Mouse (Mus musculus): ENCODE measurements around the gene Pipox. TPM values are rescaled to one million over a fixed set of nuclear protein-coding genes. Genes with fewer than 3 reads are reported as not detected.

The Pipox gene
- polyA plus RNA-seq, 1 experiment from 2014 or later = 5.5 TPM

- Histone ChIP-seq H3K27me3 (replicated peaks) (peaks cover 16% of the 10 kb centered on the region; the same call in 1 of the 2 replicates), H3K27ac (replicated peaks) (no peak overlapping the region), H3K4me2 (no peak overlapping the region), H3K36me3 (no peaks in the 10 kb centered on the region), H3K4me1 (peaks cover 62% of the 10 kb centered on the region), H3K4me3 (replicated peaks) (no peak overlapping the region), H3K9ac (replicated peaks) (no peak overlapping the region), H3K9me3 (replicated peaks) (no peaks in the 10 kb centered on the region)
- ATAC-seq (ENCODE audit: low FRiP score) = no peak
- WGBS = 67% methylated on average over 5 of the region's 5 CpGs
Measured at GRCm38 (mm10) chr11:77927837-77928236, 33.9 kb upstream of the Pipox start.

- Histone ChIP-seq H3K4me2 (no peak overlapping the region), H3K9me3 (replicated peaks) (no peaks in the 10 kb centered on the region), H3K36me3 (no peaks in the 10 kb centered on the region), H3K4me3 (replicated peaks) (no peak overlapping the region), H3K27ac (replicated peaks) (peak overlapping the region; percentile 48), H3K27me3 (replicated peaks) (peaks cover 12% of the 10 kb centered on the region; the same call in 1 of the 2 replicates), H3K9ac (replicated peaks) (no peak overlapping the region), H3K4me1 (peaks cover 50% of the 10 kb centered on the region)
- WGBS = 12% methylated on average over 9 of the region's 9 CpGs
- no peak for ATAC-seq (ENCODE audit: low FRiP score)
Measured at GRCm38 (mm10) chr11:77926666-77927065, 32.8 kb upstream of the Pipox start.

GRCm38 (mm10) chr11:77925836-77926657 lies 32.2 kb upstream of the Pipox start:
- Histone ChIP-seq H3K4me1 (peaks cover 45% of the 10 kb centered on the region), H3K9ac (replicated peaks) (no peak overlapping the region)

GRCm38 (mm10) chr11:77923285-77923684 lies 29.4 kb upstream of the Pipox start:
- Histone ChIP-seq H3K27me3 (replicated peaks) (peaks cover 10% of the 10 kb centered on the region; the same call in 1 of the 2 replicates), H3K9ac (replicated peaks) (no peak overlapping the region), H3K27ac (replicated peaks) (no peak overlapping the region), H3K36me3 (no peaks in the 10 kb centered on the region), H3K9me3 (replicated peaks) (no peaks in the 10 kb centered on the region), H3K4me1 (peaks cover 27% of the 10 kb centered on the region), H3K4me3 (replicated peaks) (no peak overlapping the region), H3K4me2 (no peak overlapping the region)
- ATAC-seq (ENCODE audit: low FRiP score) = no peak
- 48% methylated on average over 4 of the region's 4 CpGs for WGBS

More at GRCm38 (mm10) chr11:77925836-77926657, 32.2 kb upstream of the Pipox start:
- WGBS = 21% methylated on average over 9 of the region's 9 CpGs
- H3K27me3 ChIP-seq (replicated peaks) = 0 out of 2 replicates have a peak, but pooled peaks cover 11% of the 10 kb centered on the region
- no peak overlapping the region for H3K4me2 ChIP-seq
- no peak overlapping the region for H3K4me3 ChIP-seq (replicated peaks)
- H3K27ac ChIP-seq (replicated peaks) = peak overlapping the region; percentile 54
- H3K9me3 ChIP-seq (replicated peaks) = no peaks in the 10 kb centered on the region
- no peaks in the 10 kb centered on the region for H3K36me3 ChIP-seq
- ATAC-seq (ENCODE audit: low FRiP score) = peak; percentile 51

GRCm38 (mm10) chr11:77917166-77917565 lies 23.3 kb upstream of the Pipox start:
- no peaks in the 10 kb centered on the region for H3K36me3 ChIP-seq
- no peak overlapping the region for H3K27ac ChIP-seq (replicated peaks)
- no peak overlapping the region for H3K4me2 ChIP-seq

GRCm38 (mm10) chr11:77916741-77917140 lies 22.8 kb upstream of the Pipox start:
- 90% methylated on average over 4 of the region's 4 CpGs for WGBS
- no peaks in the 10 kb centered on the region for H3K36me3 ChIP-seq
- no peak for ATAC-seq (ENCODE audit: low FRiP score)

More at GRCm38 (mm10) chr11:77917166-77917565, 23.3 kb upstream of the Pipox start:
- H3K4me3 ChIP-seq (replicated peaks) = no peak overlapping the region
- WGBS = 51% methylated on average over 10 of the region's 10 CpGs
- no peak overlapping the region for H3K9ac ChIP-seq (replicated peaks)
- peaks cover 19% of the 10 kb centered on the region for H3K4me1 ChIP-seq
- H3K27me3 ChIP-seq (replicated peaks) = peaks cover 32% of the 10 kb centered on the region
- H3K9me3 ChIP-seq (replicated peaks) = no peaks in the 10 kb centered on the region
- no peak for ATAC-seq (ENCODE audit: low FRiP score)

GRCm38 (mm10) chr11:77914598-77915260 lies 20.8 kb upstream of the Pipox start:
- Histone ChIP-seq H3K9me3 (replicated peaks) (no peaks in the 10 kb centered on the region), H3K36me3 (no peaks in the 10 kb centered on the region), H3K4me2 (peak overlapping the region; percentile 54), H3K4me1 (peaks cover 25% of the 10 kb centered on the region), H3K9ac (replicated peaks) (peak overlapping the region; percentile 30; the same call in 1 of the 2 replicates), H3K4me3 (replicated peaks) (peak overlapping the region; percentile 18), H3K27ac (replicated peaks) (peak overlapping the region; percentile 25), H3K27me3 (replicated peaks) (peaks cover 31% of the 10 kb centered on the region)
- WGBS = 3% methylated on average over 31 of the region's 32 CpGs
- peak; percentile 40; the same call in 1 of the 2 replicates for ATAC-seq (ENCODE audit: low FRiP score)

More at GRCm38 (mm10) chr11:77916741-77917140, 22.8 kb upstream of the Pipox start:
- Histone ChIP-seq H3K4me3 (replicated peaks) (no peak overlapping the region), H3K4me1 (peaks cover 21% of the 10 kb centered on the region), H3K27me3 (replicated peaks) (peaks cover 29% of the 10 kb centered on the region), H3K9me3 (replicated peaks) (no peaks in the 10 kb centered on the region), H3K4me2 (no peak overlapping the region), H3K27ac (replicated peaks) (no peak overlapping the region), H3K9ac (replicated peaks) (no peak overlapping the region)

- H3K4me2 ChIP-seq = no peak overlapping the region
- H3K4me1 ChIP-seq = peaks cover 31% of the 10 kb centered on the region
- H3K36me3 ChIP-seq = no peaks in the 10 kb centered on the region
- H3K27me3 ChIP-seq (replicated peaks) = peaks cover 29% of the 10 kb centered on the region
- 28% methylated on average over 6 of the region's 6 CpGs for WGBS
- H3K9ac ChIP-seq (replicated peaks) = no peak overlapping the region
- no peak overlapping the region for H3K4me3 ChIP-seq (replicated peaks)
- ATAC-seq (ENCODE audit: low FRiP score) = no peak
- no peaks in the 10 kb centered on the region for H3K9me3 ChIP-seq (replicated peaks)
- H3K27ac ChIP-seq (replicated peaks) = no peak overlapping the region
Measured at GRCm38 (mm10) chr11:77913505-77913904, 19.6 kb upstream of the Pipox start.

- H3K4me3 ChIP-seq (replicated peaks) = no peak overlapping the region
- H3K36me3 ChIP-seq = no peaks in the 10 kb centered on the region
- WGBS = 38% methylated on average over 6 of the region's 6 CpGs
- no peaks in the 10 kb centered on the region for H3K9me3 ChIP-seq (replicated peaks)
- no peak overlapping the region for H3K9ac ChIP-seq (replicated peaks)
- H3K27me3 ChIP-seq (replicated peaks) = peaks cover 14% of the 10 kb centered on the region; the same call in 1 of the 2 replicates
- peaks cover 35% of the 10 kb centered on the region for H3K4me1 ChIP-seq
- 0 out of 2 replicates have a peak overlapping the region, but pooled peaks have one; percentile 19 for H3K27ac ChIP-seq (replicated peaks)
- no peak for ATAC-seq (ENCODE audit: low FRiP score)
- H3K4me2 ChIP-seq = no peak overlapping the region
Measured at GRCm38 (mm10) chr11:77909776-77910175, 15.9 kb upstream of the Pipox start.

- H3K27ac ChIP-seq (replicated peaks) = 0 out of 2 replicates have a peak overlapping the region, but pooled peaks have one; percentile 19
- no peak overlapping the region for H3K4me2 ChIP-seq
- no peaks in the 10 kb centered on the region for H3K9me3 ChIP-seq (replicated peaks)
- no peak overlapping the region for H3K4me3 ChIP-seq (replicated peaks)
- H3K4me1 ChIP-seq = peaks cover 31% of the 10 kb centered on the region
- 37% methylated on average over 5 of the region's 5 CpGs for WGBS
- H3K9ac ChIP-seq (replicated peaks) = no peak overlapping the region
- H3K27me3 ChIP-seq (replicated peaks) = peaks cover 13% of the 10 kb centered on the region; the same call in 1 of the 2 replicates
- no peak; the same call in 1 of the 2 replicates for ATAC-seq (ENCODE audit: low FRiP score)
- H3K36me3 ChIP-seq = no peaks in the 10 kb centered on the region
Measured at GRCm38 (mm10) chr11:77909376-77909775, 15.5 kb upstream of the Pipox start.

- 87% methylated on average over 4 of the region's 4 CpGs for WGBS
Measured at GRCm38 (mm10) chr11:77908468-77908867, 14.6 kb upstream of the Pipox start.

More at GRCm38 (mm10) chr11:77908468-77908867, 14.6 kb upstream of the Pipox start:
- ATAC-seq (ENCODE audit: low FRiP score) = no peak
- H3K9ac ChIP-seq (replicated peaks) = no peak overlapping the region
- no peak overlapping the region for H3K4me2 ChIP-seq
- peaks cover 13% of the 10 kb centered on the region; the same call in 1 of the 2 replicates for H3K27me3 ChIP-seq (replicated peaks)
- no peak overlapping the region for H3K27ac ChIP-seq (replicated peaks)
- no peak overlapping the region for H3K4me3 ChIP-seq (replicated peaks)
- peaks cover 34% of the 10 kb centered on the region for H3K4me1 ChIP-seq
- no peaks in the 10 kb centered on the region for H3K36me3 ChIP-seq
- no peaks in the 10 kb centered on the region for H3K9me3 ChIP-seq (replicated peaks)
